8 mouse cellular contexts compared by ENCODE assay signal in genomic region chrX:101222796-101223162, GRCm38 (mm10). TPM values are rescaled to one million over a fixed set of nuclear protein-coding genes. Genes with fewer than 3 reads are reported as not detected.
DNase-seq lines count a peak whose midpoint lies in the region; ATAC-seq and TF ChIP-seq lines count a peak whose summit lies in the region.

No protein-coding gene starts in this region.

- peak overlapping the region; percentile 60 for H3K4me2 ChIP-seq in heart, embryonic 14.5 days (ENCODE audit: low read length)
- H3K4me2 ChIP-seq in forebrain, postnatal 0 days (ENCODE audit: low read depth), result peak overlapping the region; percentile 42
- peak overlapping the region; percentile 74 for H3K4me2 ChIP-seq in liver, postnatal 0 days (ENCODE audit: low read depth, low read length)

- 42% methylated on average over 7 of the region's 7 CpGs for WGBS in heart, embryonic 14.5 days
- WGBS in forebrain, postnatal 0 days, result 37% methylated on average over 7 of the region's 7 CpGs
- WGBS in liver, postnatal 0 days (ENCODE audit: insufficient replicate concordance), result 38% methylated on average over 7 of the region's 7 CpGs

- TF ChIP-seq CTCF in forebrain, postnatal 0 days (IDR thresholded peaks at IDR 0.05; ENCODE audit: low read depth), result no peak
- TF ChIP-seq CTCF in liver, postnatal 0 days (IDR thresholded peaks at IDR 0.05; ENCODE audit: low read depth), result no peak

- H3K36me3 ChIP-seq in heart, embryonic 14.5 days (ENCODE audit: control insufficient read depth, insufficient read depth, low read length), result peaks cover 3% of the 10 kb centered on the region; the same call in 1 of the 2 replicates
- H3K36me3 ChIP-seq in ES-E14 (ENCODE audit: control insufficient read depth, insufficient read depth, low read length, poor library complexity, severe bottlenecking), result no peaks in the 10 kb centered on the region
- H3K36me3 ChIP-seq in forebrain, postnatal 0 days (ENCODE audit: insufficient read depth), result no peaks in the 10 kb centered on the region
- 0 out of 2 replicates have a peak, but pooled peaks cover 2% of the 10 kb centered on the region for H3K36me3 ChIP-seq in liver, postnatal 0 days (replicated peaks; ENCODE audit: insufficient read depth, low read length)

- H3K27me3 ChIP-seq in heart, embryonic 14.5 days (ENCODE audit: control insufficient read depth, insufficient read depth, low read length), result no peaks in the 10 kb centered on the region
- H3K27me3 ChIP-seq in forebrain, postnatal 0 days (ENCODE audit: insufficient read depth, low read length), result no peaks in the 10 kb centered on the region
- H3K27me3 ChIP-seq in liver, postnatal 0 days (ENCODE audit: insufficient read depth, low read length), result peaks cover 3% of the 10 kb centered on the region; the same call in 1 of the 2 replicates

- TF ChIP-seq EP300 in liver, postnatal 0 days (IDR thresholded peaks at IDR 0.05; ENCODE audit: low read depth), result no peak; the same call in 1 of the 2 replicates

- in situ Hi-C loops in ES-E14 (cut with MboI; ENCODE audit: low sequenced_read_pairs in 2 of 2, unreplicated experiment in 2 of 2), result no loop called here

- H3K27ac ChIP-seq in heart, embryonic 14.5 days (replicated peaks in 1 of 2; ENCODE audit: control insufficient read depth in 1 of 2, insufficient read depth in 1 of 2, low read depth in 2 of 2, low read length in 2 of 2), result peak overlapping the region in 1 of 2 experiments; percentile 25; a peak in 2 of 4 replicates
- no peak overlapping the region for H3K27ac ChIP-seq in ES-E14 (ENCODE audit: insufficient read depth, low read depth, low read length, poor library complexity, severe bottlenecking)
- H3K27ac ChIP-seq in forebrain, postnatal 0 days (ENCODE audit: low read depth, low read length), result peak overlapping the region; percentile 46
- no peak overlapping the region for H3K27ac ChIP-seq in liver, postnatal 0 days (ENCODE audit: low read depth)

- peak overlapping the region; percentile 54 for H3K9ac ChIP-seq in heart, embryonic 14.5 days (ENCODE audit: low read length)
- H3K9ac ChIP-seq in ES-E14 (ENCODE audit: insufficient read depth, low read depth, low read length, poor library complexity, severe bottlenecking), result no peak overlapping the region
- 0 out of 2 replicates have a peak overlapping the region, but pooled peaks have one; percentile 2 for H3K9ac ChIP-seq in forebrain, postnatal 0 days
- peak overlapping the region; percentile 57 for H3K9ac ChIP-seq in liver, postnatal 0 days (replicated peaks)

- no peaks in the 10 kb centered on the region for H3K4me1 ChIP-seq in heart, embryonic 14.5 days (ENCODE audit: control insufficient read depth in 2 of 2, insufficient read depth in 2 of 2, low read length in 2 of 2)
- H3K4me1 ChIP-seq in ES-E14 (ENCODE audit: control insufficient read depth in 2 of 2, insufficient read depth in 2 of 2, low read length in 2 of 2, poor library complexity in 1 of 2), result no peaks in the 10 kb centered on the region
- H3K4me1 ChIP-seq in forebrain, postnatal 0 days (ENCODE audit: insufficient read depth), result no peaks in the 10 kb centered on the region
- no peaks in the 10 kb centered on the region for H3K4me1 ChIP-seq in liver, postnatal 0 days (ENCODE audit: insufficient read depth)

- no peaks in the 10 kb centered on the region for H3K9me3 ChIP-seq in heart, embryonic 14.5 days (ENCODE audit: control insufficient read depth, low read length)
- H3K9me3 ChIP-seq in ES-E14 (ENCODE audit: control insufficient read depth, insufficient read depth, low read depth, low read length), result no peaks in the 10 kb centered on the region
- H3K9me3 ChIP-seq in forebrain, postnatal 0 days (ENCODE audit: low read length), result no peaks in the 10 kb centered on the region
- H3K9me3 ChIP-seq in liver, postnatal 0 days (ENCODE audit: low read length), result no peaks in the 10 kb centered on the region

- ATAC-seq in heart, embryonic 14.5 days (ENCODE audit: insufficient number of reproducible peaks, insufficient read depth, low FRiP score, low read depth), result no peak
- ATAC-seq in forebrain, postnatal 0 days, result no peak
- ATAC-seq in liver, postnatal 0 days, result no peak

- DNase-seq in heart, adult 9 months (ENCODE audit: low spot score in 2 of 2), result no peak
- no peak for DNase-seq in ES-E14 (ENCODE audit: low read depth, low spot score)
- no peak for DNase-seq in forebrain, postnatal 0 days
- DNase-seq in liver, postnatal 0 days, result no peak
- no peak for DNase-seq in cerebellum, adult 18-20 months
- no peak for DNase-seq in right cerebral cortex, postnatal 36 days (ENCODE audit: low spot score in 2 of 2)
- no peak for DNase-seq in kidney, adult 18-20 months

- peak overlapping the region; percentile 55 to 83 for H3K4me3 ChIP-seq in heart, embryonic 14.5 days (ENCODE audit: control insufficient read depth in 1 of 2, insufficient read depth in 1 of 2, low read depth in 1 of 2, low read length in 2 of 2)
- peak overlapping the region; percentile 33 to 54; a peak in 3 of 4 replicates for H3K4me3 ChIP-seq in ES-E14 (ENCODE audit: insufficient read depth in 1 of 2, low read depth in 1 of 2, low read length in 2 of 2, poor library complexity in 1 of 2, severe bottlenecking in 1 of 2)
- peak overlapping the region; percentile 50 for H3K4me3 ChIP-seq in forebrain, postnatal 0 days (ENCODE audit: low read depth, low read length)
- peak overlapping the region; percentile 65 for H3K4me3 ChIP-seq in liver, postnatal 0 days (ENCODE audit: low read depth, low read length)

TF ChIP-seq in ES-E14, 5 proteins besides CTCF, POLR2A, EP300 and RAD21:
- TF ChIP-seq MAFK (IDR thresholded peaks at IDR 0.05; ENCODE audit: insufficient read depth, low read depth, low read length) (no peak), ZNF384 (IDR thresholded peaks at IDR 0.05; ENCODE audit: low read depth, low read length) (no peak), HCFC1 (IDR thresholded peaks at IDR 0.05; ENCODE audit: borderline replicate concordance, insufficient read depth, low read length) (no peak), ZC3H11A (IDR thresholded peaks at IDR 0.05; ENCODE audit: borderline replicate concordance, low read depth, low read length) (no peak)

RNA-seq across cellular contexts. Expression of gene Snx12, which starts 0.4 kb away (rescaled TPM):
- polyA plus RNA-seq in heart, embryonic 14.5 days (2014; fragmentation: Nextera tagmentation; extraction: Ambion mirVana), result 33.3 and 34.4 TPM in 2 replicates
- 26.3 and 34.8 TPM in 2 replicates for total RNA-seq in ES-E14 (2012; rRNA removed)
- total RNA-seq in forebrain, postnatal 0 days (2014; rRNA removed), result 52.4 and 52.7 TPM in 2 replicates
- 41.4 and 42.8 TPM in 2 replicates for polyA plus RNA-seq in forebrain, postnatal 0 days (2015; fragmentation: Nextera tagmentation; extraction: Ambion mirVana)
- 17.6 and 17.9 TPM in 2 replicates for polyA plus RNA-seq in liver, postnatal 0 days (2015; fragmentation: Nextera tagmentation; extraction: Ambion mirVana)

RNA-seq across cellular contexts. Expression of gene Foxo4, which starts 31.5 kb away (rescaled TPM):
- polyA plus RNA-seq in heart, embryonic 14.5 days (2014; fragmentation: Nextera tagmentation; extraction: Ambion mirVana), result 1.4 and 2.3 TPM in 2 replicates
- total RNA-seq in ES-E14 (2012; rRNA removed), result 22.5 and 38.9 TPM in 2 replicates
- 6.8 and 8.7 TPM in 2 replicates for total RNA-seq in forebrain, postnatal 0 days (2014; rRNA removed)
- 0.65 and 0.75 TPM in 2 replicates for polyA plus RNA-seq in forebrain, postnatal 0 days (2015; fragmentation: Nextera tagmentation; extraction: Ambion mirVana)
- polyA plus RNA-seq in liver, postnatal 0 days (2015; fragmentation: Nextera tagmentation; extraction: Ambion mirVana), result 1.00 and 1.1 TPM in 2 replicates

RNA-seq across cellular contexts. Expression of gene Gm614, which starts 41.0 kb away (rescaled TPM):
- polyA plus RNA-seq in heart, embryonic 14.5 days (2014; fragmentation: Nextera tagmentation; extraction: Ambion mirVana), result not detected in 2 replicates
- not detected in 2 replicates for total RNA-seq in ES-E14 (2012; rRNA removed)
- 0.52 TPM in 1 of 2 replicates, not detected in the other for total RNA-seq in forebrain, postnatal 0 days (2014; rRNA removed)
- polyA plus RNA-seq in forebrain, postnatal 0 days (2015; fragmentation: Nextera tagmentation; extraction: Ambion mirVana), result not detected in 2 replicates
- not detected in 2 replicates for polyA plus RNA-seq in liver, postnatal 0 days (2015; fragmentation: Nextera tagmentation; extraction: Ambion mirVana)

RNA-seq across cellular contexts. Expression of gene Il2rg, which starts 45.3 kb away (rescaled TPM):
- polyA plus RNA-seq in heart, embryonic 14.5 days (2014; fragmentation: Nextera tagmentation; extraction: Ambion mirVana), result 16.7 and 18.0 TPM in 2 replicates
- 2.0 and 2.6 TPM in 2 replicates for total RNA-seq in ES-E14 (2012; rRNA removed)
- 1.2 and 2.6 TPM in 2 replicates for total RNA-seq in forebrain, postnatal 0 days (2014; rRNA removed)
- polyA plus RNA-seq in forebrain, postnatal 0 days (2015; fragmentation: Nextera tagmentation; extraction: Ambion mirVana), result 4.2 and 4.5 TPM in 2 replicates
- polyA plus RNA-seq in liver, postnatal 0 days (2015; fragmentation: Nextera tagmentation; extraction: Ambion mirVana), result 7.7 and 8.0 TPM in 2 replicates

RNA-seq across cellular contexts. Expression of gene Gm20489, which starts 46.0 kb away (rescaled TPM):
- polyA plus RNA-seq in heart, embryonic 14.5 days (2014; fragmentation: Nextera tagmentation; extraction: Ambion mirVana), result not detected in 2 replicates
- not detected in 2 replicates for total RNA-seq in ES-E14 (2012; rRNA removed)
- not detected in 2 replicates for total RNA-seq in forebrain, postnatal 0 days (2014; rRNA removed)
- not detected in 2 replicates for polyA plus RNA-seq in forebrain, postnatal 0 days (2015; fragmentation: Nextera tagmentation; extraction: Ambion mirVana)
- polyA plus RNA-seq in liver, postnatal 0 days (2015; fragmentation: Nextera tagmentation; extraction: Ambion mirVana), result not detected in 2 replicates
